16 mouse cellular contexts compared by ENCODE assay signal in genomic region chr1:193229570-193229969, GRCm38 (mm10). TPM values are rescaled to one million over a fixed set of nuclear protein-coding genes. Genes with fewer than 3 reads are reported as not detected.
"Had no signal": no experiment of that assay in that cellular context is flagged by ENCODE, and none has a peak within 500 bp of the region (broad histone marks: within the 10 kb centered on the region; RNA-seq: fewer than 3 reads in every experiment).

No protein-coding gene starts in this region.

- H3K36me3 ChIP-seq: limb, embryonic 10.5 days; liver, embryonic 15.5 days; lung, embryonic 15.5 days; neural tube, embryonic 13.5 days had no signal

- H3K4me3 ChIP-seq: left cerebral cortex, adult 2 months; limb, embryonic 10.5 days; liver, embryonic 15.5 days; lung, embryonic 15.5 days; neural tube, embryonic 13.5 days had no signal

- DNase-seq: lung, postnatal 14 days; midbrain, embryonic 14.5 days; retina, postnatal 1 day; right cerebral cortex, postnatal 4 days; spleen, adult 18-20 months; thymus, adult 18-20 months; thymus, postnatal 14 days had no signal

- H3K4me1 ChIP-seq: neural tube, embryonic 13.5 days had no signal

- H3K9me3 ChIP-seq: limb, embryonic 10.5 days; liver, embryonic 15.5 days; lung, embryonic 15.5 days; neural tube, embryonic 13.5 days had no signal

- ATAC-seq: hindbrain, embryonic 16.5 days; inflammation-experienced regulatory T-cells, adult 6 months; intestine, postnatal 0 days had no signal

- H3K4me2 ChIP-seq: liver, embryonic 15.5 days; lung, embryonic 15.5 days; neural tube, embryonic 13.5 days had no signal

- H3K9ac ChIP-seq: liver, embryonic 15.5 days; lung, embryonic 15.5 days; neural tube, embryonic 13.5 days had no signal

- H3K27me3 ChIP-seq: liver, embryonic 15.5 days; lung, embryonic 15.5 days; neural tube, embryonic 13.5 days had no signal

- H3K27ac ChIP-seq: left cerebral cortex, adult 2 months; limb, embryonic 10.5 days; liver, embryonic 15.5 days; lung, embryonic 15.5 days; macrophage; neural tube, embryonic 13.5 days had no signal

RNA-seq across cellular contexts. Expression of gene Lamb3, which starts 22.1 kb away (rescaled TPM):
- polyA plus RNA-seq: macrophage had no signal

RNA-seq across cellular contexts. Expression of gene Hsd11b1, which starts 34.3 kb away (rescaled TPM):
- polyA plus RNA-seq: limb, embryonic 10.5 days; neural tube, embryonic 13.5 days had no signal
